Mouse (Mus musculus): Measurements from ENCODE around the gene Stmn1.

The Stmn1 gene

GRCm38 (mm10) chr4:134511730-134512129 lies 43.6 kb downstream of the Stmn1 start:
- no peak for DNase-seq (ENCODE audit: low read depth, low spot score)

- peak; percentile 61 for DNase-seq (ENCODE audit: low read depth, low spot score)
Measured at GRCm38 (mm10) chr4:134512798-134513197, 44.7 kb downstream of the Stmn1 start.

GRCm38 (mm10) chr4:134514309-134514930 lies 46.3 kb downstream of the Stmn1 start:
- DNase-seq (ENCODE audit: low read depth, low spot score) = no peak

GRCm38 (mm10) chr4:134515614-134516013 lies 47.5 kb downstream of the Stmn1 start:
- no peak for DNase-seq (ENCODE audit: low read depth, low spot score)

GRCm38 (mm10) chr4:134516981-134517380 lies 48.9 kb downstream of the Stmn1 start:
- no peak for DNase-seq (ENCODE audit: low read depth, low spot score)

- DNase-seq (ENCODE audit: low read depth, low spot score) = no peak
Measured at GRCm38 (mm10) chr4:134517719-134518118, 49.6 kb downstream of the Stmn1 start.

- DNase-seq (ENCODE audit: low read depth, low spot score) = no peak
Measured at GRCm38 (mm10) chr4:134518541-134518940, 50.4 kb downstream of the Stmn1 start.

GRCm38 (mm10) chr4:134519281-134519680 lies 51.2 kb downstream of the Stmn1 start:
- no peak for DNase-seq (ENCODE audit: low read depth, low spot score)

All from CD4-positive helper T cell, adult 2 months (primary cell).